Mouse (Mus musculus): ENCODE measurements at regions not wholly inside any gene's neighbourhood (a gene's known extent, or its start where the extent isn't known, plus 50 kb on each side); places are given as distances from the start of the nearest gene placed in this dataset.

DNA sequence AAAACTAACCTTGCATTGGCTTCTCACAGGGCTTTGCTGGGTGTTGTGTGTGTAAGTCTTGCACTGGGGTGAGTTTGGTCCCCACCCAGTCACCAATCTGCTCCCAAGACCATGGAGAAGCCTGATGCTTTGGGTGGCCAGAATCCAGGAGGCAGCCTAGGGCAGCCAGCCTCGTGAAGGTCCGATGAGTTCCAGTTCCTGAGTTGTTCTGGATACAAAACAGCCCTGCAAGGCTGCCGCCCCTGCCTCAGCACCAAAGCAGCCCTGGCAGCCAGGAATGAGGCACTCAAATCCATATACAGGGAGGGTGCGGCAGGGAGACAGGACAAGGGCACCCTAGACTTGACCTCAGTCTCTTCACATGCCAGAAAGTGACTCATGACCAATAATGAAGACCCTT, 97.7 kb downstream of the Cryba4 start:
- TF ChIP-seq CTCF (IDR thresholded peaks at IDR 0.05; ENCODE audit: low read depth, low read length) (no peak), POLR2A (IDR thresholded peaks at IDR 0.05; ENCODE audit: borderline replicate concordance, low read depth, low read length) (no peak)

All from bone marrow macrophage, adult 2 months (primary cell).